In genomic region chr10:86243525-86243924, GRCm38 (mm10) we compare ENCODE assay signal across 22 mouse cellular contexts. TPM values are rescaled to one million over a fixed set of nuclear protein-coding genes. Genes with fewer than 3 reads are reported as not detected.
DNase-seq lines count a peak whose midpoint lies in the region; TF ChIP-seq lines count a peak whose summit lies in the region.
"Had no signal": no experiment of that assay in that cellular context is flagged by ENCODE, and none has a peak within 500 bp of the region (broad histone marks: within the 10 kb centered on the region; RNA-seq: fewer than 3 reads in every experiment).

No protein-coding gene starts in this region.

- H3K4me3 ChIP-seq in CH12.LX (replicated peaks in 1 of 3; ENCODE audit: low read depth in 2 of 3, low read length in 2 of 3, poor library complexity in 1 of 3): no peak overlapping the region

- H3K27ac ChIP-seq in CH12.LX (ENCODE audit: insufficient read depth, low read depth): no peak overlapping the region

- TF ChIP-seq POLR2A in CH12.LX (IDR thresholded peaks at IDR 0.05; ENCODE audit: low read depth, low read length): no peak

- H3K9ac ChIP-seq in CH12.LX (ENCODE audit: insufficient read depth, low read depth): no peak overlapping the region

- in situ Hi-C loops in CH12.LX (cut with MboI; ENCODE audit: low pct_ligation_motif_present, low pct_unique_long_range_greater_than_20kb, low sequenced_read_pairs): no loop called here

- H3K27me3 ChIP-seq in CH12.LX (replicated peaks): no peaks in the 10 kb centered on the region
- H3K27me3 ChIP-seq: Patski had no signal

- dilution Hi-C loops in CH12.LX (cut with MboI; ENCODE audit: extremely low pct_ligation_motif_present, extremely low pct_unique_long_range_greater_than_20kb, low sequenced_read_pairs): no loop called here

- peak; percentile 56 for DNase-seq in heart, adult 11 months
- no peak for DNase-seq in heart, postnatal 4 days
- DNase-seq in A20 (ENCODE audit: low read depth, low spot score) (peak; percentile 41), CH12.LX (ENCODE audit: extremely low read depth) (peak; percentile 67)
- DNase-seq in layer of hippocampus, adult 18-20 months (ENCODE audit: low spot score in 2 of 2): no peak
- DNase-seq in neural tube, embryonic 10.5 days (ENCODE audit: extremely low spot score, low spot score): no peak
- DNase-seq: adrenal gland, adult 8-10 months; adrenal gland, postnatal 10 days; adrenal gland, postnatal 14 days; adrenal gland, postnatal 25 days; adrenal gland, postnatal 36 days; B cell, adult 2 months; cerebellum, adult 11 months; cerebellum, adult 11-12 months; cerebellum, adult 18-20 months; cerebellum, adult 2 months; cerebellum, adult 8-10 months had no signal

- no peaks in the 10 kb centered on the region for H3K79me2 ChIP-seq in CH12.LX (replicated peaks; ENCODE audit: control insufficient read depth, extremely low read depth, insufficient read depth, poor library complexity, severe bottlenecking)

- TF ChIP-seq CTCF in CH12.LX (conservative IDR thresholded peaks at IDR 0.05 in 1 of 2, IDR thresholded peaks at IDR 0.05 in 1 of 2; ENCODE audit: low read depth in 2 of 2, low read length in 2 of 2): peak in 1 of 2 experiments; percentile 12; a peak in 1 of 4 replicates

- peak; percentile 1; the same call in 1 of the 2 replicates for TF ChIP-seq RAD21 in CH12.LX (IDR thresholded peaks at IDR 0.05; ENCODE audit: low read depth, low read length)

- peaks cover 21 to 39% of the 10 kb centered on the region in 2 experiments for H3K4me1 ChIP-seq in CH12.LX (ENCODE audit: control insufficient read depth in 1 of 2, insufficient read depth in 2 of 2)

- no peaks in the 10 kb centered on the region for H3K36me3 ChIP-seq in CH12.LX (replicated peaks in 1 of 2; ENCODE audit: control insufficient read depth in 1 of 2, insufficient read depth in 1 of 2, low read length in 1 of 2)
- H3K36me3 ChIP-seq: G1E had no signal

- TF ChIP-seq EP300 in CH12.LX (IDR thresholded peaks at IDR 0.05; ENCODE audit: low read length): peak; percentile 95

- H3K4me2 ChIP-seq in CH12.LX (ENCODE audit: insufficient read depth, low read depth, poor library complexity, severe bottlenecking): no peak overlapping the region; the same call in 1 of the 2 replicates

- H3K9me3 ChIP-seq in CH12.LX (replicated peaks; ENCODE audit: low read length): no peaks in the 10 kb centered on the region
- H3K9me3 ChIP-seq: G1E had no signal

TF ChIP-seq in CH12.LX, 34 proteins besides CTCF, POLR2A, EP300 and RAD21:
- TF ChIP-seq ZKSCAN1 (IDR thresholded peaks at IDR 0.05; ENCODE audit: borderline replicate concordance, low read depth, low read length) (peak; percentile 81), GABPA (IDR thresholded peaks at IDR 0.05; ENCODE audit: insufficient replicate concordance, low read depth, low read length) (no peak), CHD1 (IDR thresholded peaks at IDR 0.05; ENCODE audit: low read depth, low read length) (no peak), TCF12 (IDR thresholded peaks at IDR 0.05; ENCODE audit: low read depth, low read length) (peak; percentile 90), ZNF384 (IDR thresholded peaks at IDR 0.05; ENCODE audit: low read depth, low read length) (no peak), SIN3A (IDR thresholded peaks at IDR 0.05; ENCODE audit: low read length) (no peak), ZC3H11A (IDR thresholded peaks at IDR 0.05; ENCODE audit: low read depth, low read length) (no peak), JUN (IDR thresholded peaks at IDR 0.05; ENCODE audit: insufficient read depth, low read depth, low read length) (peak; percentile 51), MEF2A (IDR thresholded peaks at IDR 0.05; ENCODE audit: borderline replicate concordance, low read depth, low read length) (peak; percentile 88), IRF4 (IDR thresholded peaks at IDR 0.05; ENCODE audit: low read depth, low read length) (peak; percentile 95), USF2 (conservative IDR thresholded peaks at IDR 0.05; ENCODE audit: low read depth, low read length) (0 out of 2 replicates have a peak, but pooled peaks have one; percentile 13), PAX5 (IDR thresholded peaks at IDR 0.05; ENCODE audit: low read length) (no peak), ETS1 (conservative IDR thresholded peaks at IDR 0.05; ENCODE audit: low read depth, low read length) (peak; percentile 80), HCFC1 (IDR thresholded peaks at IDR 0.05; ENCODE audit: low read depth, low read length) (no peak), CHD2 (IDR thresholded peaks at IDR 0.05; ENCODE audit: low read length) (0 out of 2 replicates have a peak, but pooled peaks have one; percentile 32), MAX (IDR thresholded peaks at IDR 0.05; ENCODE audit: low read length) (peak; percentile 49; the same call in 1 of the 2 replicates), MXI1 (IDR thresholded peaks at IDR 0.05; ENCODE audit: low read depth, low read length) (0 out of 2 replicates have a peak, but pooled peaks have one; percentile 22), JUND (conservative IDR thresholded peaks at IDR 0.05; ENCODE audit: low read depth, low read length) (peak; percentile 85), BHLHE40 (IDR thresholded peaks at IDR 0.05; ENCODE audit: low read depth, low read length) (peak; percentile 62; the same call in 1 of the 2 replicates), MYC (IDR thresholded peaks at IDR 0.05; ENCODE audit: low read depth, low read length) (peak; percentile 69; the same call in 1 of the 2 replicates), MAFK (IDR thresholded peaks at IDR 0.05; ENCODE audit: insufficient replicate concordance, low read length) (no peak), UBTF (IDR thresholded peaks at IDR 0.05; ENCODE audit: low read depth, low read length) (no peak), RCOR1 (conservative IDR thresholded peaks at IDR 0.05; ENCODE audit: low read depth, low read length) (peak; percentile 70), POLR2AphosphoS2 (IDR thresholded peaks at IDR 0.05; ENCODE audit: low read depth, low read length) (no peak), MAZ (IDR thresholded peaks at IDR 0.05; ENCODE audit: low read depth, low read length) (0 out of 2 replicates have a peak, but pooled peaks have one; percentile 18)
TF ChIP-seq in CH12.LX: peak in this region for 15.

RNA-seq across cellular contexts. Expression of gene Timp3, which starts 56.6 kb away (rescaled TPM):
- total RNA-seq in heart, postnatal 4 days (2021): 100 to 1,000 TPM; 139 to 143 TPM
- total RNA-seq in CH12.LX (2012; rRNA removed) (0.08 and 0.17 TPM in 2 replicates), CH12.LX (2014; rRNA removed) (not detected in 2 replicates)
- 0.09 and 0.14 TPM in 2 replicates for polyA plus RNA-seq in CH12.LX (2012; ENCODE audit: insufficient read length, low read depth)
- total RNA-seq in layer of hippocampus, adult 18-20 months (2021): 10 to 100 TPM; 58.1 to 59.9 TPM
- total RNA-seq: MEL had no signal
- polyA plus RNA-seq: activated CD4-positive, CD25-positive, alpha-beta regulatory T cell, adult 4 months; CD4-positive, CD25-positive, alpha-beta regulatory T cell, adult 4 months had no signal

Comparison
In these comparisons a context has a peak if more than half of its experiments do, and no peak if none do; other contexts are left out.
1. DNase-seq: peak in heart, adult 11 months (single experiment), A20 (single experiment) and CH12.LX (single experiment); none in heart, postnatal 4 days (single experiment), layer of hippocampus, adult 18-20 months (0 of 2) and neural tube, embryonic 10.5 days (single experiment).
2. RNA of gene Timp3, which starts 56.6 kb away (total RNA-seq): 139 to 143 TPM in heart, postnatal 4 days and 58.1 to 59.9 TPM in layer of hippocampus, adult 18-20 months; 0.08 to 0.17 TPM in CH12.LX; every median in the first group is over 10 times any median in the second.